Mouse (Mus musculus) midbrain, embryonic 15.5 days (tissue): ENCODE results near the gene Cxcl1. TPM values are rescaled to one million over a fixed set of nuclear protein-coding genes. Genes with fewer than 3 reads are reported as not detected.

Source experiments
- ATAC-seq: fragments of 200-750 bp; cut with Nextera tagmentation; replicated peaks from 2 replicates; pipeline ENCODE4 v1.8.0; 2017; ENCODE audit warnings: moderate TSS enrichment
- H3K27ac ChIP-seq: fragments of 300-500 bp; sonication (generic); 2 replicates; pipeline ENCODE4 v1.5.1; 2015; ENCODE audit warnings: mild to moderate bottlenecking, inconsistent platforms
- H3K27me3 ChIP-seq: fragments of 300-500 bp; sonication (generic); replicated peaks from 2 replicates; pipeline ENCODE4 v1.6.1; 2015; ENCODE audit warnings: inconsistent platforms
- H3K36me3 ChIP-seq: fragments of 300-500 bp; sonication (generic); replicated peaks from 2 replicates; pipeline ENCODE4 v1.6.1; 2015; ENCODE audit warnings: inconsistent platforms
- H3K4me1 ChIP-seq: fragments of 300-500 bp; sonication (generic); 2 replicates; pipeline ENCODE4 v1.6.1; 2015; ENCODE audit warnings: inconsistent platforms
- H3K4me2 ChIP-seq: fragments of 300-500 bp; sonication (generic); 2 replicates; pipeline ENCODE4 v1.6.1; 2015; ENCODE audit warnings: inconsistent platforms, mild to moderate bottlenecking, moderate library complexity
- H3K4me3 ChIP-seq: fragments of 300-500 bp; sonication (generic); 2 replicates; pipeline ENCODE4 v1.5.1; 2015; ENCODE audit warnings: mild to moderate bottlenecking, inconsistent platforms
- H3K9ac ChIP-seq: fragments of 300-500 bp; sonication (generic); 2 replicates; pipeline ENCODE4 v1.6.1; 2015; ENCODE audit warnings: mild to moderate bottlenecking, inconsistent platforms
- H3K9me3 ChIP-seq: fragments of 300-500 bp; sonication (generic); 2 replicates; pipeline ENCODE4 v1.6.1; 2016; ENCODE audit warnings: inconsistent platforms
- WGBS: fragments of 180-500 bp; shearing (Covaris S2); methylation state at CpG from one replicate; pipeline ENCODE4 v1.1.7; 2015; ENCODE audit warnings: mixed read lengths; 5-methylcytosine and 5-hydroxymethylcytosine counted together
- polyA plus RNA-seq: library from polyadenylated mRNA; unstranded; fragments of >200 nt; fragmentation: Nextera tagmentation; extraction: Ambion mirVana; gene quantifications from 2 replicates; pipeline ENCODE4 v1.2.1, GENCODE M21; 2015

The Cxcl1 gene
- polyA plus RNA-seq, 1 experiment from 2014 or later, result 0.22 TPM

DNA sequence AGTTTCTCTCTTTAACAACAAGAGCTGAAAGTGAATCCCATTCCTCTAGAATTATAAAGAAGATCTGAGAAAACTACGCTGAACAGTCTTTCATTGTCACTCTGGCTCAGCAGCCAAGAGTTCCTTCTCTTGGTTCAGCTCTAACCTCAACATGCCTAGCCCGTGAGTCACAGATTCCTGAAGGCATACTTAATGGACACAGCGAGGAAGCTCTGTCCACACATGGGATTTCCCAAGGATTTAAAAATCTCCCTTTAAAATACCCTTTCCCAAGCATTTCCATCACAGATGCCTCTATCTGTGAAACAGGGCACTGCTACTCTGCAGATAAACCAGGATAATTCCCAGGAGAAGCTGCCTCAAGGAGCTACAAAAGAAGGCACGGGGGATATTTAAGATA lies 15.0 kb upstream of the Cxcl1 start:
- H3K36me3 ChIP-seq, result no peaks in the 10 kb centered on the region
- no peak overlapping the region for H3K9ac ChIP-seq
- H3K4me2 ChIP-seq, result no peak overlapping the region
- no peaks in the 10 kb centered on the region for H3K9me3 ChIP-seq
- H3K4me3 ChIP-seq, result no peak overlapping the region
- no peaks in the 10 kb centered on the region for H3K4me1 ChIP-seq
- ATAC-seq, result no peak
- H3K27ac ChIP-seq, result no peak overlapping the region
- no peaks in the 10 kb centered on the region for H3K27me3 ChIP-seq
- WGBS, result 78% methylated on average over 4 of the region's 4 CpGs

- WGBS, result 87% methylated on average over 8 of the region's 8 CpGs
- Histone ChIP-seq H3K4me2 (no peak overlapping the region), H3K9me3 (no peaks in the 10 kb centered on the region), H3K27ac (no peak overlapping the region), H3K9ac (no peak overlapping the region), H3K4me1 (no peaks in the 10 kb centered on the region), H3K27me3 (no peaks in the 10 kb centered on the region), H3K36me3 (no peaks in the 10 kb centered on the region), H3K4me3 (no peak overlapping the region)
- ATAC-seq, result no peak
Measured at GRCm38 (mm10) chr5:90876471-90877172, 14.4 kb upstream of the Cxcl1 start.

GRCm38 (mm10) chr5:90877173-90877512 lies 13.9 kb upstream of the Cxcl1 start:
- Histone ChIP-seq H3K4me2 (no peak overlapping the region), H3K27me3 (no peaks in the 10 kb centered on the region), H3K27ac (no peak overlapping the region), H3K9ac (no peak overlapping the region), H3K4me3 (no peak overlapping the region), H3K36me3 (no peaks in the 10 kb centered on the region), H3K4me1 (no peaks in the 10 kb centered on the region), H3K9me3 (no peaks in the 10 kb centered on the region)
- ATAC-seq, result no peak

- no peaks in the 10 kb centered on the region for H3K36me3 ChIP-seq
- H3K27ac ChIP-seq, result no peak overlapping the region
- H3K27me3 ChIP-seq, result no peaks in the 10 kb centered on the region
- 85% methylated on average over 3 of the region's 3 CpGs for WGBS
- ATAC-seq, result no peak
- no peak overlapping the region for H3K9ac ChIP-seq
- H3K4me3 ChIP-seq, result no peak overlapping the region
- no peaks in the 10 kb centered on the region for H3K9me3 ChIP-seq
- no peaks in the 10 kb centered on the region for H3K4me1 ChIP-seq
- no peak overlapping the region for H3K4me2 ChIP-seq
Measured at GRCm38 (mm10) chr5:90879307-90880014, 11.6 kb upstream of the Cxcl1 start.

GRCm38 (mm10) chr5:90880335-90880850 lies 10.6 kb upstream of the Cxcl1 start:
- H3K36me3 ChIP-seq, result no peaks in the 10 kb centered on the region
- H3K9me3 ChIP-seq, result no peaks in the 10 kb centered on the region
- H3K4me2 ChIP-seq, result no peak overlapping the region
- no peaks in the 10 kb centered on the region for H3K4me1 ChIP-seq
- WGBS, result 82% methylated on average over 7 of the region's 7 CpGs
- ATAC-seq, result no peak
- H3K4me3 ChIP-seq, result no peak overlapping the region
- H3K27me3 ChIP-seq, result no peaks in the 10 kb centered on the region
- H3K27ac ChIP-seq, result no peak overlapping the region
- H3K9ac ChIP-seq, result no peak overlapping the region

- Histone ChIP-seq H3K4me2 (no peak overlapping the region), H3K27ac (no peak overlapping the region), H3K4me3 (no peak overlapping the region), H3K9me3 (no peaks in the 10 kb centered on the region), H3K4me1 (no peaks in the 10 kb centered on the region), H3K36me3 (no peaks in the 10 kb centered on the region), H3K9ac (no peak overlapping the region), H3K27me3 (no peaks in the 10 kb centered on the region)
- no peak for ATAC-seq
- WGBS, result 92% methylated on average over 4 of the region's 4 CpGs
Measured at GRCm38 (mm10) chr5:90881021-90881420, 10.0 kb upstream of the Cxcl1 start.

DNA sequence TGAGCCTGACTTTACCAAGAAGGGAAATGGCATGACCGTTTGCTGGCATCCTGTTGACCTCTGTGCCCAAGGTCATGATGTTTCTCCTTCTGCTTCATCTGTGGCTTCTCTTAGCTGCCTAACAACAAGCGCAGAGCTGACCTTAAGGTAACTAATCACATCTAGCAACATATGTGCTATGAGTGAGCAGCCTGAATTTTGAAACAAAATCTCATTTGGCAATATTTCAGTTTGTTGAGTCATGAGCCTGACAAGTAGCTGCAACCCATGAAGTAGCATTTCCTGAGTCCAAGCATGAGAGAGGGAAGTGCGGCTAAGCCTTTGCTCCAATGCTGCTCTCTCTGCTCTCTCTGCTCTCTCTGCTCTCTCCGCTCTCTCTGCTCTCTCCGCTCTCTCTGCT lies 9.4 kb upstream of the Cxcl1 start:
- Histone ChIP-seq H3K4me2 (no peak overlapping the region), H3K27ac (no peak overlapping the region), H3K27me3 (no peaks in the 10 kb centered on the region), H3K4me3 (no peak overlapping the region), H3K9ac (no peak overlapping the region), H3K9me3 (no peaks in the 10 kb centered on the region), H3K4me1 (no peaks in the 10 kb centered on the region), H3K36me3 (no peaks in the 10 kb centered on the region)
- WGBS, result 94% methylated on average over 5 of the region's 5 CpGs
- ATAC-seq, result no peak

DNA sequence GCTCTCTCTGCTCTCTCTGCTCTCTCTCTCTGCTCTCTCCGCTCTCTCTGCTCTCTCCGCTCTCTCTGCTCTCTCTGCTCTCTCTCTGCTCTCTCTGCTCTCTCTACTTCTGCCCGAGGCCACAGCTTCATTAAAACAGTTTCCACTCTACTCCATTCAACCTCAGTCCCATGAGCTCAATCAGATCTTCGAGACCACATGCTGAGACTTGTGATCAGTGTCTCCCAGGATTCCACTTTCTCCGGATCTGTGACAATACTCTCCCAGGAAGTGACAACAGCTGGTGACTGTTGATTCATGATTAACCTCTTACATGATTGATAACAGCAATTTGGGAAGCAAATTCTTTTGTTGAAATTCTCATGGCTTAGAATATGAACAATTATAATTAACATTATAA lies 8.9 kb upstream of the Cxcl1 start:
- no peaks in the 10 kb centered on the region for H3K9me3 ChIP-seq
- no peak overlapping the region for H3K4me3 ChIP-seq
- no peaks in the 10 kb centered on the region for H3K36me3 ChIP-seq
- no peaks in the 10 kb centered on the region for H3K4me1 ChIP-seq
- H3K27ac ChIP-seq, result no peak overlapping the region
- no peak overlapping the region for H3K9ac ChIP-seq
- ATAC-seq, result no peak
- H3K4me2 ChIP-seq, result no peak overlapping the region
- H3K27me3 ChIP-seq, result no peaks in the 10 kb centered on the region
- 86% methylated on average over 5 of the region's 5 CpGs for WGBS

GRCm38 (mm10) chr5:90884628-90885242 lies 6.3 kb upstream of the Cxcl1 start:
- Histone ChIP-seq H3K4me1 (no peaks in the 10 kb centered on the region), H3K4me3 (no peak overlapping the region), H3K27me3 (no peaks in the 10 kb centered on the region), H3K36me3 (no peaks in the 10 kb centered on the region), H3K4me2 (no peak overlapping the region), H3K27ac (no peak overlapping the region), H3K9me3 (no peaks in the 10 kb centered on the region), H3K9ac (no peak overlapping the region)
- 69% methylated on average over 2 of the region's 2 CpGs for WGBS
- no peak for ATAC-seq

DNA sequence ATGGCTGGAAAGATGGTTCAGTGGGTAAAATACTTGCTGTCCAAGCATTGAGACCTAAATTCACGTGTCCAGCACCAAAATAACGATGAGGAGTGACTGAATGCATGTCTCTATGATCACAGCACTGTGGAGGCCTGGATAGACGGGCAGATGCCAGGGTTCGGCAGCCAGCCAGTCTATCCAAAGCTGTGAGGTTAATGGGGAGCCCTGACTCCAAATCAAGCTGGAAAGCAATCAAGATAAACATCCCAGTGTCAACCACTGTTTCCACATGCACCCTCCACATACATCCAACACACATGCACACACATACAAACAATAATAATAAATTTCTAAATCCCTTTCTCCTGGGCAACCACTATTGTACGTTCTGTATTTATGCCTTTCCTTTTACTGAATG lies 2.4 kb upstream of the Cxcl1 start:
- no peak for ATAC-seq
- no peak overlapping the region for H3K4me3 ChIP-seq

GRCm38 (mm10) chr5:90891464-90891813 lies 398 bp downstream of the Cxcl1 start:
- no peaks in the 10 kb centered on the region for H3K27me3 ChIP-seq
- peak overlapping the region; percentile 49 for H3K9ac ChIP-seq
- H3K4me1 ChIP-seq, result peaks cover 9% of the 10 kb centered on the region
- no peak for ATAC-seq
- peak overlapping the region; percentile 55 for H3K4me3 ChIP-seq
- no peak overlapping the region for H3K27ac ChIP-seq
- WGBS, result 23% methylated on average over 10 of the region's 10 CpGs
- no peaks in the 10 kb centered on the region for H3K36me3 ChIP-seq
- H3K4me2 ChIP-seq, result peak overlapping the region; percentile 97
- H3K9me3 ChIP-seq, result no peaks in the 10 kb centered on the region

More for the DNA sequence above, 2.4 kb upstream of the Cxcl1 start:
- peaks cover 9% of the 10 kb centered on the region for H3K4me1 ChIP-seq
- no peaks in the 10 kb centered on the region for H3K9me3 ChIP-seq
- H3K27ac ChIP-seq, result no peak overlapping the region
- H3K36me3 ChIP-seq, result no peaks in the 10 kb centered on the region
- H3K4me2 ChIP-seq, result no peak overlapping the region
- no peak overlapping the region for H3K9ac ChIP-seq
- no peaks in the 10 kb centered on the region for H3K27me3 ChIP-seq
- 77% methylated on average over 5 of the region's 5 CpGs for WGBS

- Histone ChIP-seq H3K9me3 (no peaks in the 10 kb centered on the region), H3K4me1 (peaks cover 9% of the 10 kb centered on the region), H3K27ac (no peak overlapping the region), H3K9ac (no peak overlapping the region), H3K36me3 (no peaks in the 10 kb centered on the region), H3K27me3 (no peaks in the 10 kb centered on the region), H3K4me3 (no peak overlapping the region), H3K4me2 (no peak overlapping the region)
- WGBS, result 77% methylated on average over 8 of the region's 8 CpGs
- no peak for ATAC-seq
Measured at GRCm38 (mm10) chr5:90894231-90894630, 3.2 kb downstream of the Cxcl1 start.

DNA sequence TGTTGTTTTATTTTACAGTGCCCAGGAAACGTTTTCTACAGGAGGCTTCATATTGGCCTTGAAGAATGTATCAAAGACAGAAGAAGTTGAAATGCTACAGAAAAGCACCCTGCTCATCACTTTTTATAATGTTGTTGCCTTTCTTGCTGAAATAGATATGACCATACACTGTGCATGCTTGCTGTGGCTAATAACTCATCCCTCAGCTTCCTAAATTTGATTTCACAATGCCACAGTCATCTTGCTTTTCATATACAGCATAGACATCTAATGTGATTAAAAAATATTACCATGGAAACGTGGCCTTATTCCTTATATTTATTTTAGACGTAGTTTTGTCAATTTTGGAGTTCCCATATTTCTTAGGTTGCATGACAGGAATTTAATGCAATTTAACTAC lies 6.4 kb downstream of the Cxcl1 start:
- Histone ChIP-seq H3K4me1 (no peaks in the 10 kb centered on the region; the same call in 1 of the 2 replicates), H3K4me3 (no peak overlapping the region), H3K4me2 (no peak overlapping the region), H3K27ac (no peak overlapping the region), H3K9me3 (no peaks in the 10 kb centered on the region), H3K9ac (no peak overlapping the region), H3K36me3 (no peaks in the 10 kb centered on the region), H3K27me3 (no peaks in the 10 kb centered on the region)
- WGBS, result 81% methylated on average over 3 of the region's 3 CpGs
- no peak for ATAC-seq
